Mouse (Mus musculus) spleen, postnatal 36 days (tissue): ENCODE data around the gene Cfap161.

Experiments
- DNase-seq, 2 experiments: peaks; one replicate each; pipeline ENCODE4 v3.0.0; 2022; ENCODE audit warnings: low spot score in 2 of 2, mixed read lengths in 1 of 2

Cfap161 gene

GRCm38 (mm10) chr7:83739680-83740310 is 54.9 kb downstream of the Cfap161 start:
- DNase-seq, result no peak

- DNase-seq, result no peak
These were observed 55.8 kb downstream of the Cfap161 start for GRCm38 (mm10) chr7:83738623-83739462.

- DNase-seq, result no peak
These were observed 56.7 kb downstream of the Cfap161 start for GRCm38 (mm10) chr7:83737914-83738490.

GRCm38 (mm10) chr7:83736341-83737115 is 58.2 kb downstream of the Cfap161 start:
- no peak for DNase-seq

GRCm38 (mm10) chr7:83735108-83735781 is 59.4 kb downstream of the Cfap161 start:
- DNase-seq, result no peak

GRCm38 (mm10) chr7:83734671-83735082 is 60.0 kb downstream of the Cfap161 start:
- no peak for DNase-seq

- no peak for DNase-seq
These were observed 60.4 kb downstream of the Cfap161 start for GRCm38 (mm10) chr7:83734246-83734645.

GRCm38 (mm10) chr7:83732781-83733180 is 61.9 kb downstream of the Cfap161 start:
- no peak for DNase-seq

GRCm38 (mm10) chr7:83731961-83732666 is 62.6 kb downstream of the Cfap161 start:
- DNase-seq, result no peak

- no peak for DNase-seq
These were observed 63.4 kb downstream of the Cfap161 start for GRCm38 (mm10) chr7:83731297-83731696.

GRCm38 (mm10) chr7:83726936-83727632 is 67.6 kb downstream of the Cfap161 start:
- no peak for DNase-seq

GRCm38 (mm10) chr7:83725801-83726200 is 68.9 kb downstream of the Cfap161 start:
- DNase-seq, result no peak

- DNase-seq, result no peak
These were observed 70.1 kb downstream of the Cfap161 start for GRCm38 (mm10) chr7:83724541-83724940.
